Mouse (Mus musculus) erythroblast, embryonic 14.5 days (primary cell): Measurements from ENCODE around the gene Ubash3b. TPM values are rescaled to one million over a fixed set of nuclear protein-coding genes. Genes with fewer than 3 reads are reported as not detected.

Experiments
- H3K27me3 ChIP-seq: 2 replicates; pipeline ENCODE4 v1.6.1; 2012; ENCODE audit warnings: inconsistent platforms; ENCODE audit not compliant: control insufficient read depth
- H3K36me3 ChIP-seq: 2 replicates; pipeline ENCODE4 v1.6.1; 2012; ENCODE audit warnings: mild to moderate bottlenecking, inconsistent platforms; ENCODE audit not compliant: control insufficient read depth
- H3K4me1 ChIP-seq: 2 replicates; pipeline ENCODE4 v1.6.1; 2012; ENCODE audit warnings: inconsistent platforms; ENCODE audit not compliant: control insufficient read depth
- H3K4me3 ChIP-seq: replicated peaks from 2 replicates; pipeline ENCODE3; 2012; ENCODE audit warnings: moderate library complexity, mild to moderate bottlenecking, inconsistent platforms
- H3K9me3 ChIP-seq: 2 replicates; pipeline ENCODE4 v1.6.1; 2012; ENCODE audit warnings: low read length, inconsistent platforms, mixed read lengths; ENCODE audit not compliant: control insufficient read depth
- GATA1 ChIP-seq: IDR thresholded peaks from 2 replicates; pipeline ENCODE4 v1.6.1; 2012; ENCODE audit warnings: low read length, inconsistent platforms, mixed read lengths
- TAL1 ChIP-seq: IDR thresholded peaks from 3 replicates; pipeline ENCODE4 v1.6.1; 2012; ENCODE audit warnings: low read length, inconsistent platforms, mixed read lengths
- polyA plus RNA-seq: library from polyadenylated mRNA; stranded (reverse); fragments of >175 nt; gene quantifications from 2 replicates; pipeline ENCODE4 v1.2.3, GENCODE M21; 2012

The Ubash3b gene
- polyA plus RNA-seq, 1 experiment = 0.07 TPM

DNA sequence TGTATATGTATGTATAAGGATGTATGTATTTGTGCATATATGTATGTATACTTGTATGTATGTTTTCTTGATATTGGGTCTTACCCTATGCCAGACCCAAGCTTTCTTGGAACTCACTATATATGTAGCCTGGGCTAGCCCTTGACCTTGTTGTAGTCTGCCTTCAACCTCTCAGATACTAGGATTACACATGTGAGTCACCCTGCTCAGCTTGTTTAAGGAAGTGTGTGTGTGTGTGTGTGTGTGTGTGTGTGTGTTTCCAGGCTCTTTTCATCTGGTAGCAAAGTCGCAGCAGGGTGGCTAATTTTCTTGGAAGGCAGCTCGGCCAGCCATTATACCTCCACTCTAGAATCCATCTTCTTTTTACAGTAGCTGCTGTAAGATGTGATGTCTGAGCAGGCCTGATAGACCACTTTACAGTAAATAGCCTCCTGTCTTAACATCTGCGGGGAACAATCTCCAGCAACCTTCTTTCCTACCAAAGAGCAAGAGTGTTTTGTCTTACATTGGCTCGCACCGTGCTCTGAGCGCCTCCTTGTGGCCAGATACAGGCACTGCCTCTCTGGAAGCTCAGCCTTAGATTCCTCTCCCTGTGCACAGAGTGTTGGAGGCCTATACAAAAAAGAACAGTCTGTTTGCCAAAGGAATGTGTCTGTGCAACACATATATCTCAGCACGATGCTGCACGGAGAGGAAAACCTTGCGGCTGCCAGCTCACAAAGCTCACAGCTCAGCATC, 29.4 kb upstream of the Ubash3b start:
- H3K4me3 ChIP-seq = no peak overlapping the region
- H3K9me3 ChIP-seq = no peaks in the 10 kb centered on the region
- no peak for TF ChIP-seq GATA1
- no peak for TF ChIP-seq TAL1
- no peaks in the 10 kb centered on the region for H3K36me3 ChIP-seq
- H3K27me3 ChIP-seq = no peaks in the 10 kb centered on the region; the same call in 1 of the 2 replicates
- H3K4me1 ChIP-seq = peaks cover 11% of the 10 kb centered on the region

DNA sequence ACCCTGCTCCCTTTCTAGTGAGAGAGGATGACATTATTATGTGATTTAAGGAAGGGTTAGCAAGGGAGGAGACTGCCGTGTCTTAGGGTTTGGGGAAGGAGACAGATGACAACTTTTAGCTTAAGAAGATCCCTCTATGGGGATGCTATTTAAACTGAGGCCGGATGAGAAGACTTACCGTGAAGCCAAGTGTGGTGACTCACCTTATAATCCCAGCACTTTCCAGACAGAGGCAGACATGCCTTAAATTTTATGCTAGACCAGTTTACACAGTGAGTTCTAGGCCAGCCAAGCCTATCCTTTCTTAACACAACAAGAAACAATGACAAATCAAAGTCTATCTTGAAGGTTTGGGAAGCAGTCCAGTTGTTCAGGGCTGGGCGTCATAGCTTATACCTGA, 26.4 kb upstream of the Ubash3b start:
- no peak for TF ChIP-seq TAL1
- no peak for TF ChIP-seq GATA1
- no peaks in the 10 kb centered on the region; the same call in 1 of the 2 replicates for H3K27me3 ChIP-seq
- H3K4me3 ChIP-seq = no peak overlapping the region
- no peaks in the 10 kb centered on the region for H3K4me1 ChIP-seq
- no peaks in the 10 kb centered on the region for H3K9me3 ChIP-seq
- no peaks in the 10 kb centered on the region for H3K36me3 ChIP-seq

DNA sequence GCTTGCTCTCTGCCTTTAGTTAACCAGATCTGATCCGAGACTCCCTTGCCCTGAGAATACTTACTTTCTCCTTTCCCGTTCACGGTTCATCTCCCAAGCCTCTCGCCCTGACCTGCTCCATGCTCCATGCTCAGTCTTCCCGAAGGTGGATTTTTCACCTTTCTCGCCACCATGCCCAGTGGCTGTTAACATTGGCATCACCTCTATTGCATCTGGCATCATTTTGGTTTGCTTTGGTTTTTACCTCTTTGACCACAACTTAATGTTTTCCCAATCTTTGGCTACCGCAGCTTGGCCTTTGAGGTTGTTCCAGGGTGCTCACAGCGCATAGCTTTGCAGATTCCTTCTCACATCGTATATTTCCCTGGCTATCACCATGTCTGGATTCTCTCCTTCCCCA, 26.0 kb upstream of the Ubash3b start:
- Histone ChIP-seq H3K4me3 (no peak overlapping the region), H3K36me3 (no peaks in the 10 kb centered on the region), H3K27me3 (no peaks in the 10 kb centered on the region; the same call in 1 of the 2 replicates), H3K4me1 (0 out of 2 replicates have a peak, but pooled peaks cover 2% of the 10 kb centered on the region), H3K9me3 (no peaks in the 10 kb centered on the region)
- TF ChIP-seq GATA1 = no peak
- no peak for TF ChIP-seq TAL1

DNA sequence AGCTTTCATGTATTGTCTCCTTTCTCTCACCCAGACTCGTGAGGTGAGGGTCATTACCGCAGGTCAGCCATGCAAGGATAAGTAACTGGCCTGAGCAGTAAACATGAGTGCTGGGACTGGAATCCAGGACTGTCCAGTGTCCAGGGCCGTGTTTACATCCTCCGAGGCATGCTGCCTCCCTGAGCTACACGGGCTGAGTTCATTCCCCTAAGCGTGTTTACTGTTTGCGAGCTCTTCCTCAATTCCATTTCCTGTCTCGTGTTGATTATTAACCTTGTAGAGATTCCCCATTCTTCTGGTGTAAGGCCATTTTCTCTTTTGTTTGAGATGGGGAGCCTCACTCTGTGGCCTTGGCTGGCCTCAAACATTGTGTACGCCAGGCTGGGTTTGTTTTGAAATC, 23.8 kb upstream of the Ubash3b start:
- Histone ChIP-seq H3K27me3 (no peaks in the 10 kb centered on the region; the same call in 1 of the 2 replicates), H3K4me1 (0 out of 2 replicates have a peak, but pooled peaks cover 2% of the 10 kb centered on the region), H3K36me3 (no peaks in the 10 kb centered on the region), H3K4me3 (no peak overlapping the region), H3K9me3 (no peaks in the 10 kb centered on the region)
- TF ChIP-seq GATA1 = no peak
- no peak for TF ChIP-seq TAL1

DNA sequence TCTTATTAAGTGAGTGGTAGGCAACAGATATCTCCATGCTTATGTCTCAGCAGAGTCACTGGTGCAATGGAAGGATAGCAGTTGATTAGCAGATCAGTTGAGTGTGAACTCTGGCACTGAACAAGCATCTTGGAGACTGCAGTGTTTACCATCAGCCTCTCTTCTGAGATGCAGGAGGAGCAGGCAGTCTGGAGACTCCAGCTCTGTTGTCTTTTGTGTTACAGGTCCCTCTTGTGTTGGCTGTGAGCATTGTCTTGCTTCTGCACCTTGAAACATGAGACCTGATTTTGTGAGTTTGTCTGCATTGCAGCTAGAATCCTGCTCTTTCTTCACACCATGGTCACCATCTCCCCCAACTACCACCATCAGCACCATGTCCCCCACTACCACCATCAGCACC, 21.1 kb upstream of the Ubash3b start:
- H3K9me3 ChIP-seq = no peaks in the 10 kb centered on the region
- no peaks in the 10 kb centered on the region; the same call in 1 of the 2 replicates for H3K27me3 ChIP-seq
- TF ChIP-seq TAL1 = no peak
- no peak for TF ChIP-seq GATA1
- H3K4me3 ChIP-seq = no peak overlapping the region
- H3K36me3 ChIP-seq = no peaks in the 10 kb centered on the region
- 0 out of 2 replicates have a peak, but pooled peaks cover 2% of the 10 kb centered on the region for H3K4me1 ChIP-seq

DNA sequence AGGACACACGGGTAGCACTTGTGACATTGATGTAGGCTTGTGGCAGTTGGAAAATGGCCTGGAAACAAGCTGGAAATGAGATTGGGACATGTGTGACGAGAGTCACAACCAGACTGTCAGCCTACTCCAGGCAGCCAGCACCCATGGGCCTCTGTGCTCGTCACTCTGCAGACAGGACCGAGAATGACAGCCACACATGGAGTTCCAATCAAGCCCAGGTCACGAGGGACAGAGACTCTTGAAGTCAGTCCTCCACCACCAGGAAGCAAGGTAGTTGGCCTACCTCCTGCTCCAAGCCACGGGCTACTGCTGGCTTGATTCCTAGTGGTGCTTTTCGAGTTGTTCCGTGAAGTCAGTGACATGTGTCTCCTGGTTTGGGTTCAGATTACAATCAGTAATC, 20.3 kb upstream of the Ubash3b start:
- Histone ChIP-seq H3K27me3 (no peaks in the 10 kb centered on the region), H3K4me1 (0 out of 2 replicates have a peak, but pooled peaks cover 2% of the 10 kb centered on the region), H3K4me3 (no peak overlapping the region), H3K9me3 (no peaks in the 10 kb centered on the region), H3K36me3 (no peaks in the 10 kb centered on the region)
- no peak for TF ChIP-seq GATA1
- no peak for TF ChIP-seq TAL1

DNA sequence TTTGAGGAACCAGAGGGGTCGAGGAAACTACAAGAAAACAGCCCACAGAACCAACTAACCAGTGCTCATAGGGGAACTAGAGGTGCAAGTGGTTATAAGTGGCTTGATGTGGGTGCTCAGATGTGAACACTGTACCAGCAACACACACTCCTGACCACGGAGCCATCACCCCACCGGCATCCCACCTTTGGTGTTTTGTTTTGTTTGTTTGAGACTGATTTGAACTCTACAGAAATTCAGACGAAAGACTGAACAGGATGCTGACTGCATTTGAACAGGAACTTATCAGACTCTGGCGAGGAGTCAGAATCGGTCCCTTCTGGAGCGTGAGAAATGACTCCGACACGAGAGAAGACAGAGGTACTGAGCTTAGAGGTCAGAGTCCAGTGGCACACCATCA, 19.9 kb upstream of the Ubash3b start:
- H3K27me3 ChIP-seq = no peaks in the 10 kb centered on the region
- H3K4me3 ChIP-seq = no peak overlapping the region
- no peaks in the 10 kb centered on the region for H3K9me3 ChIP-seq
- H3K4me1 ChIP-seq = 0 out of 2 replicates have a peak, but pooled peaks cover 2% of the 10 kb centered on the region
- no peaks in the 10 kb centered on the region for H3K36me3 ChIP-seq
- no peak for TF ChIP-seq GATA1
- no peak for TF ChIP-seq TAL1

DNA sequence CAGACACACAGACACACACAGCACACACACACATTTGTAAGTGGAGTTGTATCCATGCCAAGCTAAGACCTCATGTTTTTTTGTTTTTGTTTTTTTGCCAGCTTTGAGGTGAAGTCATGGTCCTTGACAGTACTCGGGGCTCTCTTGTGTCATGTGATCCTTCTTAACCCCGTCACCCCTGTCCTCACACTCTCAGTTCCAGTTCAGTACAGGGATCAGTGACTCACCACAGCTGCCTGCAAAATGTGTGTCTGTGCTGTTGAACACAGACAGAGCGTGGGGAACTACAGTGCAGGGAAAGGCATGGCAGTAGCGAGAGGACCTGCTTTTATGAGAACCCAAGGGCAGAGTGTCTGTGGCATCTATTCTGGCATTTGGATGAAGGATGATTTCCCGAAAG, 17.6 kb upstream of the Ubash3b start:
- Histone ChIP-seq H3K4me1 (peaks cover 5% of the 10 kb centered on the region), H3K27me3 (peaks cover 5% of the 10 kb centered on the region; the same call in 1 of the 2 replicates), H3K9me3 (no peaks in the 10 kb centered on the region), H3K4me3 (no peak overlapping the region), H3K36me3 (no peaks in the 10 kb centered on the region)
- TF ChIP-seq GATA1 = no peak

DNA sequence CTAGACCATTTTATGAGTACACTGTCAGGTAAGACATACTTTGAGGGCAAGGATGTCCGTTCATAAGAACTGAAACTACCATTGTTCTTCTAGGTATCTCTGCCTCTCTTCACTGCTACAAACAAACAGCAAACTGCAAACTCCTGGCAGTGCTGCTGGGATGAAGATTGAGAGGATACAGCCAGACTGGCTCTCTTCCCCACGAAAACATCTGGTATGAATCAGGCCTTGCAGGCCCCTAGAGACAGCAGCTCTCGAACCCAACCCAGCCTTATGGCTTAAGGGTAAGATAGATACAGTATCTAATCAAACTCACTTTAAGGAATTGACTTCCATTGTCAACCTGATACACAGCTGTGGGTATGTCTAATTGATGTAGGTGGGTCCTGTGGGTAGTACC, 11.7 kb upstream of the Ubash3b start:
- H3K36me3 ChIP-seq = no peaks in the 10 kb centered on the region
- H3K9me3 ChIP-seq = no peaks in the 10 kb centered on the region

More for the DNA sequence above, 11.7 kb upstream of the Ubash3b start:
- H3K4me3 ChIP-seq = no peak overlapping the region
- peaks cover 6% of the 10 kb centered on the region; the same call in 1 of the 2 replicates for H3K27me3 ChIP-seq
- TF ChIP-seq TAL1 = no peak
- peaks cover 57% of the 10 kb centered on the region for H3K4me1 ChIP-seq
